Mouse (Mus musculus) thymus, postnatal 25 days (tissue): ENCODE data around the gene Slc6a13.
A peak's percentile ranks its signal among the peaks of the same experiment; 100 is the strongest.

Experiments used
- DNase-seq: peaks from one replicate; pipeline ENCODE4 v3.0.0; 2022

Slc6a13 gene

DNA sequence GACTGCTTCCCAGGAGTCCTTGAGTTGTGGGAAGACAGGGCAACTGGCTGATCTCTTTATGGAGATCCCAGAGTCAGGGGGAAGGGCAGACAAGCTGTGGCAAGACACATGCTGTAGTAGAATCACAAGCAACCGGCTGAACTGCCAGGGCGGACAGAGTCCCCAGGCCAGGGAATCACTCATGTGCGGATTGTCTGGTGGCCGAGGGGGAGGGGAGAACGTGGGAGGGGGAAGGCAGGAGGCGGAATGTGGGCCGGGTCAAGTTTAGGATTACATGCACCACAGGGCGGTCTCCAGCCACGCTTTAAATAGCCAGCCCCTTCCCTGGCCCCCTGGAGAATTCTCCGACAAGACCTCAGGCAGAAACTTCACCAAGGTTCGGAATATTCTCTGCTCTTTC lies at the start of gene Slc6a13:
TSS of gene Slc6a13 (plus strand) at position 274 of the 400 bp plus-strand sequence.
- no peak for DNase-seq

DNA sequence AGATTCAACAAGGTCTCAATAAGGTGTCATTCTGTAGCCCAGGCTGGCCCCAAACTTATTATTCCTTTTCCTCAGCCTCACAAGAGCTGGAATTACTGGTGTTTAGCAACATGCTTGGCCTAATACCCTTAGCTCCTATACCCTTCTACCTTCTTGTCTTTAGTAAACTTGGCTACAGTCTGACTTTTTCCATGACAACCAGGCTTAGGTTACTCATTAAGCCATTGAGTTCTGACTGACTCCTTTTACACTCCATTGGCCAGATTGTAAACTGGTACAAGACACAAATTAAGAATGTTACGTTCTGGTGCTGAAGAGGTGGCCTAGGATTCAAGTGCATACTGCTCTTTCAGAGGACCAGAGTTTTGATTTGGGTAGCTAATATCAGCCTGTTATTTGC lies 49.6 kb upstream of the Slc6a13 start:
- DNase-seq = no peak

DNA sequence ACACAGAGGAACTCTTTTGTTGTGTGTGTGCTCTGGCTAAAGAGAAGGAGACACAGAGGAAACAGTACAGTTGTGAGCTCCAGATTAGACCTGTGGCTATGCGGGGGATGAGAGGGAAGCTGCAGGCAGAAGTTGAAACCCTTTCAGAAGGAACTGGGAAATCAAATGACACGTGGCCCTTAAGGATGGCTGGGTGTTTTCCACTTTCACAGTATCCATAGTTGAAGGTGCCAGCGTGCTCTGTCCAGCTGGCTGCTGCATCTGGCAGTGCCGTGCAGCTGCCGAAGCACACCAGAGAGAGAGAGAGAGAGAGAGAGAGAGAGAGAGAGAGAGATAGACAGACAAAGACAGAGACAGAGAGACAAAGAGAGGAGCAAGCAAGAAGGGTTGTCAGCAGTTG lies 48.8 kb upstream of the Slc6a13 start:
- no peak for DNase-seq

DNA sequence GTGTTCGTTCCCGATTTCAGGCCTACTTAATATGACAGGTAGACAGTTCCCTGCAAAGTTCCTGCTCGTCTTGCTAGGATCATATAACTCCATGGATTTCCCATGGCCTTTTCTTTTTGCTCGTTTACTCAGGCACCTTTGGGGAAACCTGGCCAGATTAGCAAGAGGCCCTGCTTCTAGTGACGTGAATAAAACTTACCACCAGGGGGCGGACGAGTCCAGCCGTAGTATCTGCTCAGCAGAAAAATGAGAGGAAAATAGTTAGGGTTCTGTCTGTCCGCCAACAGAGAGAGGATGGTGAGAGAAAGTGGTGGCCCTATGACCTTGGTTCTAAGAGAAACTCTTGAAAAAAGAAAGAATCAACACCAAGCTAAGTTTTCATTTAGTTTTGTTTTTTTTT lies 39.5 kb upstream of the Slc6a13 start:
- peak; percentile 80 for DNase-seq

DNA sequence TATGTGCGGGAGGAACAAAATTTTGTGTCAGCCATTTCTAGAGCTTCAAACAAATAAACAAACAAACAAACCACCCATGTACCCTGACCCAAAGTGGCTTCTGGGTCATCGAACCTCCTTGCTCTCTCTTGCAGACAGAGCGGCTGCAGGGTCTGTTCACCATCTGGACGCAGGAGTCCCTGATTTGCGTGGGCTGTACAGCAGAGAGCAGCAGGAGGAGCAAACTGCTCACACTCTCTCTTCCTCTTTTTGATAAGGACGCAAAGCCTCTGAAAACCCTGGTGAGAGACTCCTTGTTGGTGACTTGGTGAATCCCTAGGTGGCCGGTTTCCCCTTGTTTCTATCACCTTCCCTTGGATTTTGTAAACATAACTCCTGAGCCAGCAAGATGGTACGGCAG lies 38.8 kb upstream of the Slc6a13 start:
- DNase-seq = no peak

DNA sequence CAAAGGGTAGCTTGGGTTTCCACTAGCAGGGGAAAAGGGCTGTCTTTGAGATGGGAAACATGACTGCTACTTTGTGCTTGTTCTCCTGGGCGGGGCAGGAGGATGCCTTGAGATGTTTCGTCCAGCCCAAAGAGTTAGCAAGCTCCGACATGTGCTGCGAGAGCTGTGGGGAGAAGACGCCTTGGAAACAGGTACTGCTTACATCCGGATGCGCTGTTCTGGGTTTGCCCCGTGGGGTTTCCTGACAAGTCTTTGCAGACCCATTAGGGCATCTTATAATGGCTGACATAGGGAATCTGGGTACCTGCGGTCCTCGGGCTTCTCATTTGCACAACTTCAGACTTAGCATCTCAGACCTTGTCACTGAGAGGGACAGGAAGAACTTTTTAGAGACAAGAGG lies 38.0 kb upstream of the Slc6a13 start:
- DNase-seq = no peak

DNA sequence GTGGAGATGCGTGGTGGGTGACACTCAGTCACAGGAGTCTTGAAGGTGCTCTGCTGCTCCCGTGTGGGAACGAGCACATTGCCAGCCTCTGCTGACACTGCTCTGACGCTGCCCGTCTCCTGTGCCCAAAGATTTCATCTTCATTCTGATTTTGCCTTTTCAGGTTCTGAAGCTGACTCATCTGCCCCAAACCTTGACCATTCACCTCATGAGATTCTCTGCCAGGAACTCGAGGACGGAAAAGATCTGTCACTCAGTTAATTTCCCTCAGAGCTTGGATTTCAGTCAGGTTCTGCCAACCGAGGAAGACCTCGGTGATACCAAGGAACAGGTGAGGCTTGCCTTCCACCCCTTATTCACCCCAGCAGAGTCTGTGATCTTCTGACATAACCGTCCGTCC lies 37.5 kb upstream of the Slc6a13 start:
- DNase-seq = no peak

DNA sequence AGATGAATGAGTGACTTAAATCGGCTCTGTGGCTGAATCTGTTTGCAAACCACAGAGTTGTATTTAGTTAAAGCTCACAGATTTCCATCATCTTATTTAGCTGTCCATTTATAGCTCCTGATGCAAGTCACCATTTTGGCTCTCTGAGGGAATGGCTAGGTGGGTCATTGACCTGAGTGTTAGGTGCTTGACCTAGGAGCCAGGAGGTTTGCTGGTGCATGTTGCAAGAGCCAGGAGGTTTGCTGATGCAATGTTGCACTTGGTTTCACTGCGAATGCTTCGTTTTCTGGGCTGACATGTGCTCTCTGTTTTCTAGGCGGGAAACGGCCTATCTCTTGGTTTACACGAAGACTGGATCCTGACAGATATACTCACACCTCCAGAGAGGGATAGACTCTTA lies 29.9 kb upstream of the Slc6a13 start:
- no peak for DNase-seq

DNA sequence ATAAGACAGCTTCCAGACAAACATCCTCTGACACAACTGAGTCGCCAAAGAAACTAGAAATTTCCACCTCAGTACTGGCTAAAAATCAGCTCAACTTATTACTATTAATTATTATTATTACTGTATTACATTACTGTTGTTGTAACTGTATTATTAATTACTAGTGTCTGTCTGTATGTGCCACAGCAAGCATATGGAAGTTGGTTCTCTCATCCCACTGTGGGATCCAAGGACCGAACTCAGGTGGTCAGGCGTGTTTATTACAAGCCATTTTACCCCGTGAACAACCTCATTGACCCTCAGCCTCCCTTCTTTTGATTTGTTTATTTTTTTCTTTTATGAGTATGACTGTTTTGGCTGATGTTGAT lies 28.3 kb upstream of the Slc6a13 start:
- no peak for DNase-seq

DNA sequence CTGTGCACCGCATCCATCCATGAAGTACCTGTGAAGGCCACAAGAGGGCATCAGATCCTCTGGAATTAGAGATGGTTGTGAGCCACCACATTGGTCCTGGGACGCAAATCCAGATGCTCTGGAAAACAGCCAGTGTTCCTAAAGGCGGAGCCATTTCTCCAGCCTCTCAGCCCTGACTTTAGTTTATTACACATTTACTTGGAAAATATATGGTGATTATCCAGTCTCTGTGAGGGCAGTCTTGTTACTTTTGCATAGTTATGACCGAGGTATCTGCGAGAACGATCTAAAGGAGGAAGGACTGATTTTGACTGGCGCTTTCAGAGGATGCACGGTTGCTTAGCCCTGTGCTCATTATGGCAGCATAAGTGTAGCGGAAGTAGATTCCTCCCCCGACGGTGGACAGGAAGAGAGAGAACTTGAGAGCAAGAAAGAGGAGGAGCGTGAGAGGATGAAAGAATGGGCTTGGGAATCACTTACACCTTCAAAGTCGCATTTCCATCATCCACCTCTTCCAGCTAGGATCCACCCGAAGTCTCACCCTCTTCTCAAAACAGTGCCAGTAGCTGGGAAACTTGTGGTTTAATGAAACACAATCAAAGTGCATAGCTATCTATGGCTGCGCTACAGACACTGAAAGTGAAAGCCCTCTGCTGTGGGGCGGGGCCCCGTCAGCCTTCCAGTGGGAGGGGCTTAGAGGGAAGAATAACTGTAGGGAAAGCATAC lies 27.8 kb upstream of the Slc6a13 start:
- DNase-seq = peak; percentile 85

DNA sequence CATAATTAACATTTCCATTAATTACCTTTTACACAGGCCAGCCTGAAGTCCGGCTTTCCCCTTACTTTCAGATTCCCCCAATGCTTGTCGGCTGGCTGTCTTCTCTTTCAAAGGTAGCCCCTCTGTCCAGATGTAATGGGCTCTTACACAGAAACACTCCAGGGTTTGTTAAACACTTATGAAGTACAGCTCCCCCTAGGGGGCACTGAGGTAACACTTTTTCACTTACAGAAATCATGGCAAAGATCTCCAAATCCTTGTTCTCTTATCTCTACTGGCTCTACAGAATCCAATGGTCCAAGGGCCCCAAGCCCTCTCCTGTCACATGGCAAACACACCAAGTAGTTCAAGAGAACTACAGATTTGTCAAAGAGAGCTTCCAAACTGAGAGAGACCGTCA lies 25.7 kb upstream of the Slc6a13 start:
- peak; percentile 54 for DNase-seq

DNA sequence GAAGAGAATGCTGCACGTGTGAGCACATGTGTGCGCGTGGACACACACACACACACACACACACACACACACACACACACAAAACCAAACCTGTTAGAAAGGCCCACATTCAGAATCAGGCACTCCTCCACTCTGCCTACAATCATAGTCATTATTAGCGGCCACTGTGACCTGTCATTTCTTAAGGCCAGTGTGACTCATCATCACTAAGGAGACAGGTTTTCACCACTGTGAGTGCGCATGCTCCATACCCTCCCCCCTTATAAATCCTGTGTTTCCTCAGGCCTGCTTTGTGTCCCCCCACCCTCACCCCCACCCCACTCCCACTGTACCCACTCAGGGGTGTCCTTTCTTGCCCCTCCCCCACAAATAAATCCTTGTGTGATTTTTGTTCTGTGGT lies 15.9 kb upstream of the Slc6a13 start:
- no peak for DNase-seq

DNA sequence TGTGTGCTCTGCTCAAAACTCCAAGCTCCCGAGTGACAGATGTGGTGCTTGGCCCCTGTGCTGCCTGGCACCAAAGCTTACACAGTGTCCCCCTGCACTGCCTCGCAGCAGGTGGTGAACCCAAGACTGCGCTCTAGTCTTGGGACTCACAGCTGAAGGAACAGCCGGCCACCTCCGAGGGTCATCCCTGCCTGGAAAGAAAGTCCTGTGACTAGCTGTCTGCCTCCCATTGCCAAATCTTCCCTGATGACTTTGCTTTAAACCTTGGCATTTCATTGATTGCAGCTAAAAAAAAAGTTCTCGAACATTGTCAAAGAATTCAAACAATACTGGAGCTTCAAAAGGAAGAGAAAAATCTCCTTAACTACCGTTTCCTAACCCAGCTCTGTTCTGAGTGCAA lies 710 bp upstream of the Slc6a13 start:
- no peak for DNase-seq

DNA sequence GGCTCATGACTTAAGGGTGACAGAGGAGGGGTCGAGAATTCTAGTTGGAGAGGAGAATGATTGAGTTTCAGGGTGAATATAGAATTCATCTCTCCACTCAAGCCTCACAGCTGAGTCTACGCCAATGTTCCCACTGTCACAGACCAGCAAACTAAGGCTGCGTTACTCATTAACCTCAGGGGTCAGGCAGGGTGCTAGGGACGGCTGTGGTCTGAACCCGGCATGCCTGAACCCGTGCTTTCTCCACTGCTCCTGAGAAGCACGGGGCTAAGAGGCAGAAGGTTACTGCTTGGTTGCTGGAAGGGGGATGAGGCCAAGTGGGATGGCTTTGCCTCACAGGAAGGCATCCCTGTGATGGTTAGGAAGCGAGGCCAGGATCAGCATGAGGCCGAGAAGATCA lies 477 bp downstream of the Slc6a13 start:
- no peak for DNase-seq

DNA sequence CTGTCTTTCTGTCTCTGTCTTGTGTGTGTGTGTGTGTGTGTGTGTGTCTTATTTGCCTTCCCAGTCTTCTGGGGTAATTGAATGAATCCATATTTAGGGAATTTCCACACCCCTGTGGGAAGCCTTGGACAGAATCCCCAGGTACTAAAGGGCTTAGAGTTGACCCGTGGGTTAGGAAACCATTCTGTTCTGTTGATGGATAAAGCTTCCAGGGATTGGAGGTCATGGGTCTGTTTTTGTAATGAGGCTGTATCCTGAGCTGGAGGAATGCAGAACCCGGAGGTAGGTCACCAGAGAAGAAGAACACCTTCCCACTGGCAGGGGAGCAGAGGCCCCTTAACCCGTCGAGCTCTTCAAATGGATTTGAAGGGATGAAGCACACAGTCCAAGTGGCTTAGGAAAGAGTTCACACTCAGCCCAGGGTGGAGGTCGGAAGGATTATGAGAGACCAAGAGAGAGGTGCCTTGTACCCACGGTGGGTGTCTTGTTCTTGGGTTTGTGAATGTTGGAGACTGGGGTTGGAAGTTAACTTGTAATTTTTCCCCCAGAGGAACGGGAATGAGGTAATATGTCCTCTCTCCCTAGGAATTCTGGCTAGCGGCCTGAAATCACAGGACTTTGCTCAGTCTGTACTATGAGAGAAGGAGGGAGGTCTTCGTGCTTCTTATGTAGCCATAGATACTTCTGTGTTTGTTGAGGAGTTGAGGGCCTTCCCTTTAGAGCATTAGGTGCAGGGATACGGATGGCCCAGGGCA lies 3.6 kb downstream of the Slc6a13 start:
- DNase-seq = no peak

DNA sequence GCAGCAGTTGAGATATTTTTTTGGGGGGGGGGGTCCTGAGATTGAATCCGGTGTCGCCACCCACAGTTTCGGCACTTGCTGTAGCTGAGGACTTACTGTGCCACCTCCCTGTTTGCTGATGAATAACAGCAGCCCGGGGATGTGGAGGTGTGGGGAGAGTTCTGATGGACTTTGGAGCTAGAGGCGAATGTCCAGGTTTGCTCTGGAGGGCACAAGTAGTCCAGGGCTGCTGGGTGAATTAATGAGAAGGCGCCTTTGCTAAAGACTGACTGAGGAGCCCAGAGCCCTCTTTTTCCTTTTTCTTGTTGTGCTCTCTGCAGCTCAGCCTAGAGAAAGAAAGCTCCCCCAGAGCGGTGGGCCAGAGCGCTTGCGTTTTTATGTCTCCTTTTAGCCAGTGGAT lies 4.6 kb downstream of the Slc6a13 start:
- DNase-seq = no peak

DNA sequence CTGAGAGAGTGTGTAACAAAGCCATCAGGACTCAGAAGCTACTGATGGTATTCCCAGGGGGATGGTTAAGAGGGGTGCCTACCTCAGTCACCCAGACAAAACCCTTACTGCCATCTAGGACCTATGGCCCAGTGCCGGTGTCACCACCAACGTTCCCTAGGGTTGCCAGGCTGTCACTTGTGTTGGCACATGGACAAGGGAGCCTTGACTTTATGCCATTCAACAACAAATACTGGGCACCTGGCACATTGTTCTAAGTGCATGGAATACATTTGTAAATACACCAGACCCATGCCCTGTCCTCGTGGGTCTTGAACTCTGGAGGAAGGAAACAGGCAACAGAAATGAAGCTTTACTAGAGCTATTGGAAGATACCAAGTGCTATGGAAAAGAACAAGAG lies 5.5 kb downstream of the Slc6a13 start:
- DNase-seq = no peak

DNA sequence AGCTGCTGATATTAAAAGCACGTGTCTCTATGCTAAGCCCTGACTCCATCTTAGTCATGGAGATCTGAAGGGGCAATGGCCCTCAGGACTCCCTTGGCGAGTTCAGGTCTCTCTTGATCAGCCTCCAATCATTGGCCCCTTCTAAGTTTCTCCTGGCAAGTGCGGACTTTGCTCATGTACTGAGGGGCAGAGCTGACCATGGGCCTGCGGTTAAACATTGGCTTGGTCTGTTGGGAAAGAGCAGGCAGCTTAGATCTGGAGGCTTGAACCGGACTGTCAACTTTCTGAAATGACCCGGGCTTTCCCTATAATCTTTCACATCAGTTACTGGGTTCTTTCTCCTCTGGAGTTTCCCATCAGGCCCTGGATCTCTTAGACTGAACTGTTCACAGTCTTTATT lies 11.0 kb downstream of the Slc6a13 start:
- DNase-seq = no peak

DNA sequence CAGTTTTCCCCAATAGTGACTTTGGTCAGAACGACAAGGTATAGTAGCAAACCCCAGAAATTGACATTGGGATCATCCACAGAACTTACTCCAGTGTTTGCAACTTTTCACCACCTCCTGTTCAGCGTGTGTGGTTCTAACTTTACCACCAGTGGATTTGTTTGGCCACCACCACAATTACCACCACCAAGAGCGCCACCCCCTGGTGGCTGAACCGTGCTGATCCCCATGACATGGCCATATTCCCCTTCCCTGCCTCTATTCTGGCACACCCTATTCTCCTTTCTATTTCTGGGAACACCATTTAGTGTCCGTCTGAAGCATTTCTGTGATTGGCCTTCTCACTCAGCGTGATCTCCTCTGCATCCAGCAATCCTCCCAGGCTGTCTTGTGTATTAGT lies 19.1 kb downstream of the Slc6a13 start:
- no peak for DNase-seq

DNA sequence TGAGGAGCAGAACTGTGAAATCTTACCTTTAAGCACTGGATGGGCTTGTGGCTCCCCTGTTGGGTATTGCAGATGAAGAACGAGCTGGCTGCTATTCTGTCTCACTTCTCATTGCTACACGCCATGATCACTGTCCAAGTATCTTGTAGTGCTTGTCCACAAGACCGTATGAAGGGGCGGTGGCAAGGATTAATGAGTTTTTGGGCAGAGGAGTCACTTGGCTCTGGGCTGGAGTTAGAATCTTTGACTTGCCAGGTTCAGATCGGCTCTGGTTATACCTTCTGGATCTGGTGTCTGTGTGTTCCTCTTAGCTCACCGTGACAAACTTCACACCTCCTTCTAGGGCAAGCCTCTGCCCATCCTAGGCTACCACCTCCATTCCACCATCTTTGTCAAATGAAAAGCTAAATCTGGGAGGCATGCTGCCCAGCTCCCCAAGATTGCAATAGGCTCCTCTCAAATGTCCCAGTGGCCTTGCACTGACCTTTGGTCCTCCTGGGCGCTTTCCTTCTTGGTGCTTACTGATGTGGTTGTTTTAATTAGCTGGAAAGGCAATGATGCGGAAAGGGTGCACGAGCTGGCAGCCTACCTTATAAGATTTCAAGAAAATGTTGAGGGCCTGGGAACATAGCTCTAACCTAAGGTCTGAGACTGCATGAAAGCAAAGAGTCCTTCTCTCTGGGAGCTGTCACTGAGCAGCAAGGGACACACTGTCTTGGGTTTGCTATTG lies 22.5 kb downstream of the Slc6a13 start:
- DNase-seq = no peak

DNA sequence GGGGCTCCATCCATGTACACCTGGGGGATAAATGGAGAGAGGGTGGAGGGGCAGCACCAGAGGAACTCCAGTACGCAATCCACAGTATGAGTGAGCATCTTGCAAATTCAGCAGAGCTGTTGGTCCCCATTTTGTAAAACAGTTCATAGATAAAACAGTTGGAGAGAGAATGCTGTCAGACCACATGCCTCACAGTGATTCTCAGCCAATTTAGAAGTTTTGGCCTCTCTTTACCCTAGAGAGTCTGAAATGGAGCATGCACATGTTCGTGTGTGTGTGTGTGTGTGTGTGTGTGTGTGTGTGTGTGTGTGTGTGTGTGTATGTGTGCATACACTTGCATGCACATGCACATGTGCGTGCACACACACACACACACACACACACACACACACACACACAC lies 25.3 kb downstream of the Slc6a13 start:
- DNase-seq = no peak

DNA sequence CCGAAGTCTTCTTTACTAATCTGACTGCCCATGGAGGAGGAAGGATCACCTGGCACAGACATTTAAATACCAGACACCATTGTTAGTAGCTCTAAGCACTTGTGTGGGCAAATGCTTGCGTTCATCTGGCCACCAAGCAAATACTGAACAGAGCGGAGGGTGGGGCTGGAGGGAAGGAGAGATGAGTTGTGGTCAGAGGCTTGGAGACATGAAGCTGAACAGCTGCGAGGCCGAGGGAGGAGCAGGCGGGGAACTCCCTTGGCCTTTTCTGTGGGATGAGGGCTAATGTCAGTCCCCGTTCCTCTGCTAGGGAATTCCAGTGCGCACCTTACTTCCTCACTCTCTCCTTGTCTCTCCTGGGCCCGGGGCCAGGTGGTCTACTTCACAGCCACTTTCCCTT lies 25.7 kb downstream of the Slc6a13 start:
- no peak for DNase-seq

DNA sequence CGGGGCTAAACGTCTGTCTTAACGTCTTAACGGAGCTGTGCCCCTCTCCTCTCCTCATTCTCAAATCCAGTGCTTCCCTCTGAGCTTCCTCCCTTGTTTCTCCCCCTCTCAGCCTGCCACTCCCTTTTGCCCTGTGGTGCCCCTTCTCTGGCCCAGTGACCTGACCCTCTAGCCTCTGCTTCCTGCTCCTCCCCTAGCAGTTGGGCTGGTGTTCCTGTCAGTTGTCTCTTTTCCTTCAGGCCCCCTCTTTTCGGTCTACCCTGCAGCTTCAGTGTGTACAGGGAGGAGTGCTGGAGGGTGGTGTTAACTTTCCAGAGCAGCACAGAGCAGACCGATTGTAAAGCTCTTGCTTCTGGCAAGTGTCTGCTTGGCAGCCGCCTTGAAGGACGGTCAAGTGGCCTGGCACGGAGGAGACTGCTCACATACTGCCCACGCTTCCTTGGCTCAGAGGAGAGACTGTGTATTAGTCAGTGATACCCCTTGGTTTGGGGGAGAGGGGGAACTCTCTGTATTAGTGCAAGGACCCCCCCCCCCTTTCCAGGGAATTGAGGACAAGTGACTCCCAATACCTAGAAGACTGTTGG lies 26.6 kb downstream of the Slc6a13 start:
- peak; percentile 17 for DNase-seq

DNA sequence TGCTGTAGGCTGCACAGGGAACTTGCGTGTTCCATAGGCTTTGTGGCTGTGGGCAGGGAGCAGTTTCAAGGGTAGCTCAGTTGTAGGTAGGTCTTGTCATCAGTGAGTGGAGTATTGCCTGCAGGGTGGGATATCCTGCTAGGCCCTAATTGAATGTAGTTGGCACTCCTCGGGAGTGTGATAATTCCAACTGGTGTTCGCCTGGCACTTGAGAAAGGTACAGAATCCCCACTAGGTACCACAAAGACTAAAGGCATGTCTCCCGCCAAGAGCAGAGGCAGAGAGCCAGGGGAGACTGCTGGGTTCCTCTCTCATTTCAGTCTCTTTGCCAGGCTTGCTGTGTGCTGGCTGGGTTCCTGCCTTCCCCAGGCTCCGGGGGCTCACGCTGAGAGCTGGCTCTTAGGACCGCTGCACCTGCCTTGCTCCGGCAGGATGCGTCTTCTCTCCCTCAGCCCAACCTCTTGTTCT lies 28.4 kb downstream of the Slc6a13 start:
- DNase-seq = peak; percentile 44
